Mouse (Mus musculus) liver, postnatal 0 days (tissue): ENCODE data around the gene Cebpz. TPM values are rescaled to one million over a fixed set of nuclear protein-coding genes. Genes with fewer than 3 reads are reported as not detected.

Source experiments
- ATAC-seq: fragments of 200-750 bp; cut with Nextera tagmentation; 2 replicates; pipeline ENCODE4 v1.8.0; 2017; ENCODE audit warnings: mild to moderate bottlenecking, moderate library complexity
- DNase-seq: peaks from one replicate; pipeline ENCODE4 v3.0.0-alpha.2; 2016
- H3K27ac ChIP-seq: fragments of 300-500 bp; sonication (generic); 2 replicates; pipeline ENCODE4 v1.5.1; 2014; ENCODE audit warnings: antibody characterized with exemption, moderate library complexity, mild to moderate bottlenecking, low read depth
- H3K27me3 ChIP-seq: fragments of 300-500 bp; sonication (generic); 2 replicates; pipeline ENCODE4 v1.6.1; 2014; ENCODE audit warnings: low read length, control low read depth, mixed read lengths; ENCODE audit not compliant: insufficient read depth
- H3K36me3 ChIP-seq: fragments of 300-500 bp; sonication (generic); replicated peaks from 2 replicates; pipeline ENCODE4 v1.6.1; 2014; ENCODE audit warnings: mild to moderate bottlenecking, control low read depth, low read length, moderate library complexity, mixed read lengths; ENCODE audit not compliant: insufficient read depth
- H3K4me1 ChIP-seq: fragments of 300-500 bp; sonication (generic); 2 replicates; pipeline ENCODE4 v1.6.1; 2014; ENCODE audit warnings: antibody characterized with exemption, mild to moderate bottlenecking, control low read depth; ENCODE audit not compliant: insufficient read depth
- H3K4me2 ChIP-seq: fragments of 300-500 bp; sonication (generic); 2 replicates; pipeline ENCODE4 v1.6.1; 2014; ENCODE audit warnings: low read depth, mild to moderate bottlenecking, low read length, moderate library complexity, mixed read lengths
- H3K4me3 ChIP-seq: fragments of 300-500 bp; sonication (generic); 2 replicates; pipeline ENCODE4 v1.5.1; 2014; ENCODE audit warnings: low read depth, low read length
- H3K9ac ChIP-seq: fragments of 300-500 bp; sonication (generic); replicated peaks from 2 replicates; pipeline ENCODE4 v1.6.1; 2014; ENCODE audit warnings: mild to moderate bottlenecking, moderate library complexity
- H3K9me3 ChIP-seq: fragments of 300-500 bp; sonication (generic); 2 replicates; pipeline ENCODE4 v1.6.1; 2016; ENCODE audit warnings: mild to moderate bottlenecking, control low read depth, low read length, mixed read lengths
- CTCF ChIP-seq: sonication (generic); IDR thresholded peaks from 2 replicates; pipeline ENCODE4 v1.5.1; 2016; ENCODE audit warnings: antibody characterized with exemption, low read depth
- EP300 ChIP-seq: IDR thresholded peaks from 2 replicates; pipeline ENCODE4 v1.6.1; 2016; ENCODE audit warnings: antibody characterized with exemption, low read depth, mild to moderate bottlenecking
- WGBS: fragments of 180-500 bp; shearing (Covaris S2); extraction: QIAGEN DNeasy Blood & Tissue Kit; methylation state at CpG from one replicate; pipeline ENCODE4 v1.1.7; 2014; ENCODE audit not compliant: insufficient replicate concordance; 5-methylcytosine and 5-hydroxymethylcytosine counted together
- polyA plus RNA-seq: library from polyadenylated mRNA; unstranded; fragments of >200 nt; fragmentation: Nextera tagmentation; extraction: Ambion mirVana; gene quantifications from 2 replicates; pipeline ENCODE4 v1.2.1, GENCODE M21; 2015

Cebpz gene
- polyA plus RNA-seq = 32.1 and 34.6 TPM in 2 replicates

- peak within 1 kb of the TSS; percentile 80 for H3K4me2 ChIP-seq
- peak within 1 kb of the TSS; percentile 86 for H3K9ac ChIP-seq
- H3K27ac ChIP-seq = peak within 1 kb of the TSS; percentile 70
- H3K27me3 ChIP-seq = no peaks in the 10 kb centered on the region
- H3K36me3 ChIP-seq = peaks cover 40% of the 10 kb centered on the region
- H3K9me3 ChIP-seq = no peaks in the 10 kb centered on the region
- DNase-seq (peak; percentile 99), ATAC-seq (peak; percentile 99)
- TF ChIP-seq CTCF = no peak
- TF ChIP-seq EP300 = no peak
- H3K4me3 ChIP-seq = peak within 1 kb of the TSS; percentile 88
- H3K4me1 ChIP-seq = peaks cover 14% of the 10 kb centered on the region
- under 1% methylated on average over 45 of the region's 45 CpGs for WGBS
These were observed at the start of gene Cebpz, which contains the start of gene Ndufaf7 for GRCm38 (mm10) chr17:78936466-78937228. Gene Cebpz, minus strand, starts transcription at chr17:78937066. Gene Ndufaf7, plus strand, starts transcription at chr17:78937136.

DNA sequence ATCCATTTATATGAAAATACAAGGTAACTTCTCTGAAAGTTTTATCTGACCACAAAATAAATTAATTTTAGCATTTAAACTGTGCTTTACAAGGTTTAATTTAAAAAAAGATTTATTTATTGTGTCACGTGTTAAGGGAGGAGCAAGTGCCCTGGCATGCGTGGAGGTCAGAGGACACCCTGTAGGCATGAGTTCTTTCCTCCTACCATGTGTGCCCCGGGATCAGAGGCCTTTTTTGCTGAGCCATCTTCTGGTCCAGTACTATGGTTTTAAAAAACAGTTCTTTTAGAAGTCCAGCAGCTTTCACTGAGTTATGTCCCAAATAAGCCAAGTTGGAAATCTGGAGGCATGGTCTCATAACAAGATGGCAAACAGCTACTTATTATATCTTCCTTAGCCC, 46.9 kb upstream of the Cebpz start:
- 75% methylated on average over 3 of the region's 3 CpGs for WGBS
- H3K27ac ChIP-seq = no peak overlapping the region
- no peaks in the 10 kb centered on the region for H3K27me3 ChIP-seq
- H3K4me2 ChIP-seq = peak overlapping the region; percentile 52
- H3K36me3 ChIP-seq = peaks cover 21% of the 10 kb centered on the region
- H3K9me3 ChIP-seq = no peaks in the 10 kb centered on the region
- TF ChIP-seq EP300 (no peak), CTCF (no peak)
- no peak for ATAC-seq
- H3K4me1 ChIP-seq = peaks cover under 1% of the 10 kb centered on the region; the same call in 1 of the 2 replicates
- no peak overlapping the region for H3K9ac ChIP-seq
- no peak for DNase-seq
- 0 out of 2 replicates have a peak overlapping the region, but pooled peaks have one; percentile 21 for H3K4me3 ChIP-seq

DNA sequence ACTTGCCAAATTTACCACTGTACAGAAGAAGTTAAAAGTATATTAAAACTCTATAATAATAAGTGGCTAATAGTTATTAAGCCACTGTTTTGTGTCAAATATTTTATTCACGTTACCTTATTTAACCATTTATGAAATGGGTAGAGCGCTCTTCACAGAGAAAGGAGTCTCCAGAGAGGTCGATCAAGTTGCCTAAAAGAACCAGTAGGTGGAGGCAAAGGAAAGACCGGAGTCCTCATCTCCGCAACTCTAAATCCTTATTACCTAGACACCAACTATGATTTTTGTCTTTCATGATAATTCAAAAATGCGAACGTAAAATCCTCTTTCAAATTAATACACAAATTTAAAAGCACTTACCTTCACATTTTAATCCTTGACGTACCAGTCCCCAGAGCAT, 46.3 kb upstream of the Cebpz start:
- 89% methylated on average over 8 of the region's 8 CpGs for WGBS
- ATAC-seq (no peak), DNase-seq (no peak)
- H3K4me1 ChIP-seq = no peaks in the 10 kb centered on the region; the same call in 1 of the 2 replicates
- TF ChIP-seq EP300 (no peak), CTCF (peak; percentile 29)
- no peak overlapping the region for H3K9ac ChIP-seq
- no peaks in the 10 kb centered on the region for H3K27me3 ChIP-seq
- no peaks in the 10 kb centered on the region for H3K9me3 ChIP-seq
- H3K4me2 ChIP-seq = no peak overlapping the region
- H3K27ac ChIP-seq = no peak overlapping the region
- H3K36me3 ChIP-seq = peaks cover 21% of the 10 kb centered on the region
- H3K4me3 ChIP-seq = no peak overlapping the region

GRCm38 (mm10) chr17:78968500-78968899, 31.6 kb upstream of the Cebpz start:
- ATAC-seq (no peak), DNase-seq (no peak)
- no peak overlapping the region for H3K27ac ChIP-seq
- H3K9me3 ChIP-seq = no peaks in the 10 kb centered on the region
- no peak overlapping the region for H3K4me2 ChIP-seq
- no peak overlapping the region for H3K4me3 ChIP-seq
- H3K36me3 ChIP-seq = peaks cover 26% of the 10 kb centered on the region
- TF ChIP-seq CTCF (no peak), EP300 (no peak)
- H3K27me3 ChIP-seq = no peaks in the 10 kb centered on the region
- H3K9ac ChIP-seq = no peak overlapping the region
- H3K4me1 ChIP-seq = no peaks in the 10 kb centered on the region
- whole genome bisulfite sequencing = 66% methylated on average over 3 of the region's 3 CpGs

DNA sequence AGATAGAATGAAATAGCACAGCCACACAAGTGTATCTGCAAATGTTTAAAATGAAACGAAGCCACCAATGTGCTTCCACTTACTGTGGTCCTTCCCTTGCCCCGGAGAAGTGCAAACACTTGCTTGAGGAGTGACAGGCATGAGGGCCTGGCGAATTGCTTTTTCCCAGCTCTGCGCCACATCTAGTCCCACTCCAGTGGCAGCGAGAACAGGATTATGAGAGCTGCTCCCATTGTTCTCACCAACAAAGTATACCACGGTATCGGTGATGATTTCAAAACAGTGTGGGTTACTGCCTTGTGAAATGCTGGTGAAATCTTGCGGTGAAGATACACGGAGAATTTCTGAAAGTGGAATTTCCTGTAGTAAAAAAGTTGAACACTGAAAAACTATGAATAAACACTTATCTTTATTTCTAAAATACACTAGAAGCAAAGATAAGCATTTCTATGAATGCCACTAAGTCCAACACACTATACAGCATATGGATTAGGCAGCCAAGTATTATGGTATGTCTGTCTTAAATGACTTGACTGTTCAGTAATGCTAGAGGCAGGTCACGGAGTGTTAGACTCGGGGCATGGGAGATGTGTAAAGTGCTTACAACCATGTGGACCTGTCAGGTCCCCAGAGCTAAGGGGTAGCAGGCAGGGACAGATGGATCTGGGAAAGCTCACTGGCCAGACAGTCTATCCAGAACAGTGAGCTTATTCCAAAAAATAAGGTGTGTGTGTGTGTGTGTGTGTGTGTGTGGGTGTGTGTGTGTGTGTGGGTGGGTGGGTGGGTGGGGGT, 29.4 kb upstream of the Cebpz start:
- H3K9ac ChIP-seq = no peak overlapping the region
- no peak overlapping the region for H3K27ac ChIP-seq
- H3K27me3 ChIP-seq = no peaks in the 10 kb centered on the region
- no peaks in the 10 kb centered on the region for H3K9me3 ChIP-seq
- DNase-seq (peak; percentile 27), ATAC-seq (no peak)
- H3K4me1 ChIP-seq = no peaks in the 10 kb centered on the region
- no peak for TF ChIP-seq EP300
- TF ChIP-seq CTCF = no peak
- peaks cover 30% of the 10 kb centered on the region for H3K36me3 ChIP-seq
- WGBS = 76% methylated on average over 11 of the region's 11 CpGs
- no peak overlapping the region for H3K4me3 ChIP-seq
- H3K4me2 ChIP-seq = no peak overlapping the region

- 85% methylated on average over 1 of the region's 1 CpGs for WGBS
- Histone ChIP-seq H3K27me3 (no peaks in the 10 kb centered on the region), H3K9ac (no peak overlapping the region), H3K4me1 (no peaks in the 10 kb centered on the region), H3K36me3 (peaks cover 37% of the 10 kb centered on the region), H3K9me3 (no peaks in the 10 kb centered on the region), H3K4me3 (no peak overlapping the region), H3K27ac (no peak overlapping the region), H3K4me2 (no peak overlapping the region)
- ATAC-seq = no peak
- no peak for TF ChIP-seq EP300
- TF ChIP-seq CTCF = no peak
- DNase-seq = no peak
These were observed 27.5 kb upstream of the Cebpz start for GRCm38 (mm10) chr17:78964387-78964786.
